Mouse (Mus musculus) lung, adult 2 months (tissue): ENCODE measurements around the gene Tab1.

Experiments used
- CTCF ChIP-seq: fragments of 200-500 bp; IDR thresholded peaks from 2 replicates; pipeline ENCODE4 v1.5.1; 2011; ENCODE audit warnings: mild to moderate bottlenecking, low read length, control low read depth; ENCODE audit not compliant: insufficient read depth
- POLR2A ChIP-seq: fragments of 200-500 bp; IDR thresholded peaks from 2 replicates; pipeline ENCODE4 v1.6.1; 2011; ENCODE audit warnings: low read depth, mild to moderate bottlenecking, control low read depth, low read length, borderline replicate concordance; ENCODE audit errors: extremely low read depth

GRCm38 (mm10) chr15:80192847-80193246, 59.9 kb downstream of the Tab1 start:
- TF ChIP-seq POLR2A (no peak), CTCF (no peak)
